Mouse (Mus musculus): Measurements from ENCODE around the gene Cacng7.

Cacng7 gene

DNA sequence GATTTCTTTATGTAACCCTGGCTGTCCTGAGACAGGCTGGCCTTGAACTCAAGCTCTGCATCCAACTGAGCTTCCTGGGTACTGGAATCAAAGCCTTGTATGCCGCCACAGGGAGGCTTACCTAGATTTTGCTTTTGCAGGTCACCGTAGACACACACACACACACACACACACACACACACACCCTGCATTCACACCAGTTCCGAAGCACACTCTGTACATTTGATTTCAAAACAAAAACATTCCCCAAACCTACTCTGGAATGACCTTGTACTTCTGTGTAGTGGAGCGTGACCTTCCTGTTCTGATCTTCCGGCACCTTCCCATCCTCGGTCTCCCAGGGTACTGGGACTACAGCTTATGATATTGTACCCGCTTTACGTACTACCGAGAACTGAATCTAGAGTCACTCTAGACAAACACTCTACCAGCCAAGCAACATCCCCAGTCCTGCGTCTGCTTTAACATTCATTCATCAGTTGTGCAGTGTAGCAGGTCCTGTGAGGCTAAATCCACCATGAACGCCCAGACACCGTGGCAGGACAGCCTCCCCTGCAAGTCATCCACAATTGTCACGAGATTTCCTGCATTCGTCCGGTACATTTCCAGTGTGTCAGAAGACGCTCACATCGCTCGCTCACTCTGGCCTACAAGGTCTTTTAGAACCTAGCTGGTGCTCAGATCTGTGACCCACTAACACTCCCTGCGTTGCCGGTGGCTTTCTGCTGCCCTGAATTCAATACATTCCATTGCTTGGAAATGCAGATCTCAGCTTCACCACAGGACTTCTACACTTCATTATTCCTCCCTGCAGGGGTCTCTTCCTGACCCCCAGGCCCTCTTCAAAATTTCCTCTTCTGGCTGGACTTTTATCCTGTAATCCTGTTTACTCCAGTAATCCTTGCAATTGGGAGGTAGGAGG is 14.9 kb downstream of the Cacng7 start:
- no peak for DNase-seq (ENCODE audit: low spot score)

DNA sequence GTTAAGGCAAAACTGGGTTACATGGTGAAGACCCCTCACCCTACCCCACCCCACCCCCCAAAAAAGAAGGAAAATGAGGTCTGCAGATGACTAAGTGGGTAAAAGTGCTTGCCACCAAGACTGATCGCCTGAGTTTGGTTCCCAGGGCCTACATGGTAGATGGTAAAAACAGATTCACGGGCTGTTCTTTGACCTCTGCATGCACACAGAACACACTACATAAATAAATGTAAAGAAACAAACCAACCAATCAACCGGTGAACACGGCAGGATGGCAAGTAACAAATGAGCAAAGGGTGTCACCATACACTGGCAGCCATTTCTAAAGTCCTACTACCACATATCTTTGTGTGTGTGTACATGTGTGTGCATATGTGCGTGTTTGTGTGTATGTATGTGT is 15.6 kb downstream of the Cacng7 start:
- DNase-seq (ENCODE audit: low spot score) = no peak

DNA sequence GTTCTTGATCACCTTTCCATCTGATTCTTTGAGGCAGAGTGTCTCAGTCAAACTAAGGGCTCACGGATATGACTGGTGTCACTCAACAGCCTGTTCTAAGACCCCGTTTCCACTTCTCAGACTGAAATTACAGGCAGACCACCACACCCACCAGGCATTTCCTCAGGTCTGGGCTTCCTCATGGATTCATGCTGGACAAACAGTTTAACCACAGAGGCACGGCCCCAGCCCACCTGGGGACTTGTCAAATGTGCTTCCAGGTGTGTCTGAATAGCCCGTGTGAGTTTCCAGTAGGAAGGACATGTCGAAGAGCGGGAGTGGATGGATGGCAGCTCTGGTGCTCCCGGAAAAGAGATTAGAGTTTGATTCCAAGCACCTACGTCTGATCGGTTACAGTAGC is 17.0 kb downstream of the Cacng7 start:
- no peak for DNase-seq (ENCODE audit: low spot score)

DNA sequence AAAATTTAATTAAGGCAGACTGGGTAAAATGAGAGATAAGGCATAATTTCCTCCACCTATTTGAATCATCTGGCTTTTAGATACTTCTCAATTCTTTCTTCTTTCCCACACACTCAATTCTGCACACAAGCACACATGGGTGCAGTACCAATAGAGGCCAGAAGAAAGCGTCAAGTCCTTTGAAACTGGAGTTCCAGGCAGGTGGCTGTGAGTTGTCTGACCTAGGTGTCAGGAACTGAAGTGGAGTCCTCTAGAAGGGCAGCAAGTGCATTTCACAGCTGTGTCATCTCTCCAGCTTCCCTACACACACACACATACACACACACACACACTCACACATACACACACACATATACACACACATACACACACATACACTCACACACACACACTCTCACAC is 18.8 kb downstream of the Cacng7 start:
- no peak for DNase-seq (ENCODE audit: low spot score)

DNA sequence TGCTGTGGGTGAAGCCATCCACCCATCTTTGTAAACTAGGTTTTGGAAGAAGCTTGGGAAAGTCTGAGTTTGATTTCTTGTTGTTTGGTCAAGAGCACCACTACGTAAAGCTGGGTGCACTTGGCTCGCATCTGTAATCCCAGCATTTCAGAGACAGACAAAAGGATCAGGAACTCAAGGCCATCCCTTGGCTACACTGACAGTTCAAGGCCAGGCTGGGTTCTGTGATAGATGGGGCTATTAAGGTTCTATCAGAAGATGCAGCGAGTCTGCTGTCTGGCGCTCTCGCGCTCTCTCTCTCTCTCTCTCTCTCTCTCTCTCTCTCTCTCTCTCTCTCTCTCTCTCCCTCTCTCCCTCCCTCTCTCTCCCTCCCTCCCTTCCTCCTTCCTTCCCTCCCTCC is 22.1 kb downstream of the Cacng7 start:
- no peak for DNase-seq (ENCODE audit: low spot score)

DNA sequence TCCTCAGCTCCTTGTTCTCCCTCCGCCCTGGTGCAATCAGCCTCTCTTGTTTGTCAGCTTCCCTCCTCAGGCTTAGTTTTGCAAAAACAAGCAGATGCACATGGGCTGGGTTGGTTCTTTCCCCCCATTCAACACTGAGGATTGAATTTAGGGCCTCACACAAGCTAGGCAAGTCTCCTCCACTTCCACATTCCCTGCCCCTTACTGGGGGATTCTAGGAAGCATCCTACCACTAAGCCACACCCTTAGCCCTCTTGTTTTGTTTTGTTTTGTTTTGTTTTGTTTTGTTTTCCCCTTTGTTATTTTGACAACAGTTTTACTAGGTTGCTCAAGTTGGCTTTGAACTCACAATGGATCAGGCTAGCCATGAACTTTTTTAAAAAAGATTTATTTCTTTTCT is 27.9 kb downstream of the Cacng7 start:
- no peak for DNase-seq (ENCODE audit: low spot score)

DNA sequence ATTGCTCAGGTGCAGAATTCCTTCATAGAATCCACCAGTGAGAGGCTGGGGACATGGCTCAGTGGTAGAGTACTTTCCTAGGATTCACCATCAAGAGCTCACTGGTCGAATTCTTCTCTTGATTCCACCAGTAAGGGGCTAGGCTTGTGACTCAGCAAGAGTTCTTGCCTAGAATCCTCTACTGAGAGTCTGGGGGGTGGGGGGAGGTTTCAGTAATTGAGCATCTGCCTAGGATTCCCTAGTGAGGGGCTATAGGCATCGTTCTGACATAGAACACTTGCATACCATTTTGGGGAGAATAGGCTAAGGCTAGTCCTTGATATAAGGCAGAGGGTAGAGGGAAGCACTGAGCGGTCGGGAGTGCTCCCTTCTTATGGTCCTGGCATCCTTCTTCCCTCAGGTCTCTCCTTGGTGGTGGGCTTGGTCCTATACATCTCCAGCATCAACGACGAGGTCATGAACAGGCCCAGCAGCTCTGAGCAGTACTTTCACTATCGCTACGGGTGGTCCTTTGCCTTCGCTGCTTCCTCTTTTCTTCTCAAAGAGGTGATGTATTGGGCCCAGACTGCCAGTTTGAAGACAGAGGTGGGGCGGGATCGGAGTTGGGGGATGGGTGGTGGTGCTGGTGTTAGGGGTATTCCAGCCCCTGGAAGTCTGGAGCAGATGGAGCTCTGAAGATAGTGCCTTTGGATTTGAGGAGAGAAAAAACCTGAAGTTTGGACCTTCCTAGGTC is 33.0 kb downstream of the Cacng7 start:
- no peak for DNase-seq (ENCODE audit: low spot score)

DNA sequence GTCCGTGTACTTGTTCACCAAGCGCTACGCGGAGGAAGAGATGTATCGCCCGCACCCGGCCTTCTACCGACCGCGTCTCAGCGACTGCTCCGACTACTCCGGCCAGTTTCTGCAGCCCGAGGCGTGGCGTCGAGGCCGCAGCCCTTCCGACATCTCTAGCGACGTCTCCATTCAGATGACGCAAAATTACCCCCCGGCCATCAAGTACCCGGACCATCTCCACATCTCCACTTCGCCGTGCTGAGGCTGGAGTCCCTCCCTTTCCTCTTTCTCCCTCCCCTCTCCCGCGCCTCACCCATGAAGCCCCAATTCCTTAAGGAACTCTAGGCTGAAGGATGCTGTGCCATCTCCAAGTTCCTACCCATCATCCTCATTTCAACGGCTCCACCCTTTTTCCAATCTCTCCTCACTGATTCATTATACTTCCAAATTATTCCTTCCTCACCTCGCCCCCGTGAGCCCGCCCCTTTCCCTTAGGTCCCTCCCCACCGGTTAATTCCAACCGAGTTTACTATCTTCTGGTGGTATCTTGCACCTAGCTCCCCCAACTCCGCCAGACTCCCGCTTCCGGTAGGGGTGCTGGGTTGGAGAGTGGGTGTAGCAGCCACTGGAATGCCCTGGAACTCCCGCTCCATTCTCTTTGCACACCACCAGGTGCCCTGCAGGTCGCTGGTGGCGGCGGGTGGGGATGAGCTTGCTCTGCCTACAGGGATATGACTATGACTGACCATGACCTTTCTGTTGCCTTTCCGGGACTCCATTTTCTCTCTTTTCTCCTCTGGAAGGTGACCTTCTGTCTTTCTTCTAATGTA is 34.2 kb downstream of the Cacng7 start:
- no peak for DNase-seq (ENCODE audit: low spot score)

DNA sequence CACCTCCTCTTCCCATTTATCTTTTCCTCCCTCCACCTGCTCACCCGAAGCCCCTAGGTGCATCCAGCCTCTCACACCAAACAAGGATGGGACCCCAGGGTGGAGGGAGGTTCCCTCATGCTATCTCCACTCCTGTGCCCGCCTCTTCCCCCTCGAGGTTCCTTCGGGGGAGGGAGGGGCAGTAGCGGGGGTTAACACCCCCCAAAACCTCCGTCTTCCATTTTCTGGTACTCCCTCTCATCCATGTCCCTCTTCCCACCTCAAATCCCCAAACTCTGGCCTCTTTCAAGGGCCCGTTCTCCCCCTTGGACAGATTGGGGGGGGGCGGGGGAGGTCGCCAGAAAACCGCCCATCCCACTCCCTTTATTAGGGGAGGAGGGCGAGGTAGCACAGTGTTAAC is 34.8 kb downstream of the Cacng7 start:
- DNase-seq (ENCODE audit: low spot score) = no peak

DNA sequence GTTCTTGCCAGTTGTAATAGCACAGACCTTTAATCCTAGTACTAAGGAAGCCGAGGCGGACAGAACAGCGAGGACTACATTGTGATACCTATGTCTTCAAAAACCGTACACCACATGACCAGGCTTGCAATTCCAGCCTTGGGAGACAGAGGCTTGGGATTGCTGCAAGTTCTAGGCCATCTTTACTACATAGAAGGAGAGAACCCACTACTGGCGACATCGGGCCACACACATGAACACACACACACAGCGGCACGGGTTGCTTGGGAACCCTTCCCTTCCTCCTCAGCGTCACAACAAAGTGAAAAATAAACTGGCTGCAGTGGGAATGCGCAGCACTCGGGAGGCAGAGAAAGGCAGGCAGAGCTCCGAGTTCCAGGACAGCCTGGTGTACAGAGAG is 35.6 kb downstream of the Cacng7 start:
- DNase-seq (ENCODE audit: low spot score) = no peak

DNA sequence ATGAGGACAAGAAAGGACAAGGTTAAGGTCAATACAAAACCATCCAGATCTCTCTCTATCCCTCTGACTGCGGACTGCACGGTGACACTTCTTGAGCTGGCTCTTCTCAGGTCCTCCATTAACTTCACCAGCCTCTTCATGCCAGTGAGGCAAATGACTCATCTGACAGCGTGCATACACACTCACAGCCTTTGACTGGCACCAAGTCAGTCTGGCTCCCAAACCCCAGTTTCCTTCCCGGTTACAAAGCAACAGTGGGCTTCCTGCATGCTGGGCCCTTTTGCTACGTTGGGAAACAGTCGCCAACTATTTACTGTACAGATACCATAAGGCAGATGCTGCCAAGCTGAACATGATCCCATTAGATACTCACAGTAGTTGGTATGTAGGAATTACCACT is 36.4 kb downstream of the Cacng7 start:
- DNase-seq (ENCODE audit: low spot score) = no peak

DNA sequence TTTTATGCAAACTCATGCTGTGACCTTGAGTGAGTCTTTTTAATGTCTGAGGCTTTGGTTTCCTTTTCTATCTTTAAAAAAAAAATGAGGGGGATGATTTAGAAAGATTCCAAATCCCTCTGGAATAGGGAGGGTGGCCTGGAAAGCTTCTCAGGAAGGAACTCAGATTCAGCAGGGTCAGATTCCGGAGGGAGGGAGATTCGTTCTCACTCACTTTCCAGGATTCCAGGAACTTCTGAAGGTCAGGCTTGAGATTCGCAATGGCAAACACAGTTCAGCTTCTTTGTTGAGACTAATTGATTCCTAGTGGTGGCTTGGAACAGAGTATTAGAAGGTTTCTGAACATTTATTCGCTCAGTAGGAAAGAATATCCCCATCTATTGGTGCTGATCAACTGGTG is 37.7 kb downstream of the Cacng7 start:
- no peak for DNase-seq (ENCODE audit: low spot score)

DNA sequence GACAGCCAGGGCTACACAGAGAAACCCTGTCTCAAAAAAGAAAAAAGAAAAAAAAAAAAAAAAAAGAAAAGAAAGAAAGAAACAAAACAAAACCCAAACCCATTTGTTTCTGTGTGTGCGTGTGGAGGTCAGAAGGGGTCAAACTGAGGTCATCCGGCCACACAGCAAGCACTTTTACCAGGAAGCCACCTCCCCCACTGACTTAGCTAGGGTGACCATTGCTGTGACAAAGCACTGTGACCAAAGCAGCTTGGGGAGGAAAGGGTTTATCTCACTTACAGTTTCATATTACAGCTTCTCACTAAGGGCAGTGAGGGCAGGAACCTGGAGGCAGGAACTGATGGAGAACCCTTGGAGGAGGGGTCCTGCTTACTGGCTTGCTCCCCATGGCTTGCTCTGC is 39.6 kb downstream of the Cacng7 start:
- no peak for DNase-seq (ENCODE audit: low spot score)

DNA sequence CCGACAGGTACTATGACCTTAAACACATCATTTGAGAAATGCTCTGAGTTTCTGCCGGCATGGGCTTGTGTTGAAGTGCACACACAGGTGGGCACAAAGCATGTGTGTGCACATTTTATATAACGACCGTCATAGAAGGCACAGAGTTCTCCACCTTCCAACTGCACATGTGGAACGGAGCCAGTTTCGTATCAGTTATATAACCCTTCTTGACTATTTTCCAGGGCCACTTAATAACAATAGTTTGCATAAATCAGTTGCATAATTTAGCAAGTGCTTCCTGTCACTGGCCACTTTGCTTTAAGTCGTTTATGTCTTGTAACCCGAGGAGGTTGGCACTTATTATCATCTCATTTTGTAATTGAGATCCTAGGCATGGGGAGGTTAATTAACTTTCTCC is 41.0 kb downstream of the Cacng7 start:
- no peak for DNase-seq (ENCODE audit: low spot score)

DNA sequence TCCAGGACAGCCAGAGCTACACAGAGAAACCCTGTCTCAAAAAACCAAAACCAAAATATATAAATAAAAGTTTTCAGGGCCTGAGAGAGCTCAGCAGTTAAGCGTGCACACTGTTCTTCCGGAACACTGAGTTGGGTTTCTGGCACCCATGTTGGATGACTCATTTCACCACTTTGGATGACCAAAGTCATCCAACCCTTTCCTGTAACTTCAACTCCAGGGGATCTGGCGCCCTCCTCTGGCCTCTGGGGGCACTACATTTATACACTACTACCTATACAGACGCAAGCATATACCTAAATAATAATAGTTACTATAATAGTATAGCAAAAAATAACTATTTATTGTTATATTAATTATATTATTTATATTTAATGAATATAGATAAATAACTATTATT is 44.1 kb downstream of the Cacng7 start:
- DNase-seq (ENCODE audit: low spot score) = peak; percentile 16

DNA sequence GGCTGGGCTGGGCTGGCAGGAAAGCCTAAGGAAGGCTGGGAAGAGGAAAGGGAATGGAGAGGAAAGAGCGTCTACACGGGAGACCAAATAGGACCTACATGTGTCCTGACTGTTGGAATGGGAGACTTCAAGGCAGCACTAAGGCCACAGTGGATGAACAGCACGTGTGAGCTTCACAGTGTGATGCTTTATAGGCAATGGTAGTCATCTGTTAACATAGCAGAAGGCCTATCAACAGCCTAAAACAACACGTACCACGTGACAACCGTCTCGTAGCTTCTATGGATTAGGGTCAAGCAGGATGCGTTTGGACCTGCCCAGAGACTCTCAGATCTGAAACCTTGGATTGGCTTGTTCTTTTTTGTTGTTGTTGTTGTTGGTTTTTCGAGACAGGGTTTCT is 49.4 kb downstream of the Cacng7 start:
- no peak for DNase-seq (ENCODE audit: low spot score)

DNA sequence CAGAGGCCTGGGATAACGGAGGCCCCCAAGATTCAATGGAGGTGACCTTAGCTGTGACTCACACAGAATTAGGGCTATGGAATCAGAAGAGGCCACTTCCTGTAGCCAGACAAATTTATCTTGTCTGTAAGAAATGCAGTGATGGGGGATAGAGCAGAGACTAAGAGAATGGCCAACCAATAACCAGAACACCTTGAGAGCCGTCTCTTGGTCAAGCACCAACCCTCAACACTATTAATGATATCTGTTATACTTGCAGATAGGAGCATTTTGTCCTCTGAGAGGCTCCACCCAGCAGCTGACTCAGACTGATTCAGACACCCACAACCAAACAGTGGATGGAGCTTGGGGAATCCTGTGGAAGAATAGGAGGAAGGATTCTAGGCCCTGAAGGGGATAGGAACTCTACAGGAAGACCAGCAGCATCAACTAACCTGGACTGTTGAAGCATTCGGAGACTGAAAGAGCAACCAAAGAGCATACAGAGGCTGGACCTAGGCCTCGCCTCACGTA is 52.1 kb downstream of the Cacng7 start:
- no peak for DNase-seq (ENCODE audit: low spot score)

DNA sequence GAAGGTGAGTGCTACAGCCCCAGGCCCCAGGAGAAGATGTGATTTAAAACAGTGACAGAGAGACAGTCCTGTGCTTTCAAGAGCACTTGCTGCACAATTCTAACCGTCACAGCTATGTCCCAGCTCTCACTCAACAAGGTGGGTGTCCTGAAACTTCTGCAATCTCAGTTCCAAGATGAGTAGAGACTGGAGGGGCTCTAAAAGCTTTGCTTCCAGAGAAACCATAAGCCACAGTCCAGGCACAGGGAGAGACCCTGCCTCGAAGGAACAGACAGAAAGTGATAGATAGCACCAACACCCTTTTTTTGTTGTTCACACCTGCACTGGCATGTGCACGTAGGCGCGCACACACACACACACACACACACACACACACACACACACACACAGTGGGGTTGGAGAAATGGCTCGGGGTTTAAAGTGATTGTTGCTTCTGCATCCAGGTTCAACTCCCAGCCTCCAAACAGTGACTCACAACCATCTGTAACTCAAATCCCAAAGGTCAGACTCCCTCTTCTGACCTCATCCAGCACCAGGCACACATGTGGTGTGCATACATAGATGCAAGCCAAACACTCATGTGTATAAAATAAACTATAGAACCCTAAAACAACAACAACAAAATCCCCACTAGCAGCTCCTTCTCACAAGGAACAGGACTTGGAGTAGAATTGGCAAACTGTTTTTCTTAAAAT is 53.4 kb downstream of the Cacng7 start:
- DNase-seq (ENCODE audit: low spot score) = no peak

DNA sequence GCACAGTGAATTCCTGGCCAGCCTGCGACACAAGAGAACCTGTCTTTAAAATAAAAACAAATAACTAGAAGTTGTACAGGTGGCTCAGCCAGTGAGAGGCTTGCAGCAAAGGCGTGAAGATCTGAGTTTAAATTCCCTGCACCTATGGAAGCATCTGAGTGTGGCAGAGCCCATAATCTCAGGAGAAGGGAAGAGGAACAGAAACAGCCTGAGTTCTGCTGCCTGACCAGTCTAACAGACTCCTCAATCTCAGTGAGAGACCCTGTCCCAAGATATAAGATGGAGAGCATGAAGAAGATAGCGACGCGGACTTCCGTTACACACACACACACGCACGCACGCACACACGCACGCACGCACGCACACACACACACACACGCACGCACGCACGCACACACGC is 55.0 kb downstream of the Cacng7 start:
- no peak for DNase-seq (ENCODE audit: low spot score)

DNA sequence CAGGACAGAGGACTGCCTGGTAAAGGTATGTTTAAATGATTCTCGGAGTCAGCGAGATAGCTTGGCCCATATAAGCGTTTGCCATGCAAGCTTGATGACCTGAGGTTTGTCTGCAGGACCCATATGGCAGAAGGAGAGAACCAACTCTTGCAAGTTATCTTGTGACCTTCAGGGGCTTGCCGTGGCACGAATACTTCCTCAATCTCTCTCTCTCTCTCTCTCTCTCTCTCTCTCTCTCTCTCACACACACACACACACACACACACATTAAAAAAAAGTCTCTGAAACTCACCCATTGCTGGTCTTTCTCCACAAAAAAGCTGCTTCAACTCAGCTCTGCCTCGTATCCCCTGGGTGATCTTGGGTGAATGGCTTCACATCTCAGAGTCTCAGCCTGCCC is 56.1 kb downstream of the Cacng7 start:
- DNase-seq (ENCODE audit: low spot score) = no peak

DNA sequence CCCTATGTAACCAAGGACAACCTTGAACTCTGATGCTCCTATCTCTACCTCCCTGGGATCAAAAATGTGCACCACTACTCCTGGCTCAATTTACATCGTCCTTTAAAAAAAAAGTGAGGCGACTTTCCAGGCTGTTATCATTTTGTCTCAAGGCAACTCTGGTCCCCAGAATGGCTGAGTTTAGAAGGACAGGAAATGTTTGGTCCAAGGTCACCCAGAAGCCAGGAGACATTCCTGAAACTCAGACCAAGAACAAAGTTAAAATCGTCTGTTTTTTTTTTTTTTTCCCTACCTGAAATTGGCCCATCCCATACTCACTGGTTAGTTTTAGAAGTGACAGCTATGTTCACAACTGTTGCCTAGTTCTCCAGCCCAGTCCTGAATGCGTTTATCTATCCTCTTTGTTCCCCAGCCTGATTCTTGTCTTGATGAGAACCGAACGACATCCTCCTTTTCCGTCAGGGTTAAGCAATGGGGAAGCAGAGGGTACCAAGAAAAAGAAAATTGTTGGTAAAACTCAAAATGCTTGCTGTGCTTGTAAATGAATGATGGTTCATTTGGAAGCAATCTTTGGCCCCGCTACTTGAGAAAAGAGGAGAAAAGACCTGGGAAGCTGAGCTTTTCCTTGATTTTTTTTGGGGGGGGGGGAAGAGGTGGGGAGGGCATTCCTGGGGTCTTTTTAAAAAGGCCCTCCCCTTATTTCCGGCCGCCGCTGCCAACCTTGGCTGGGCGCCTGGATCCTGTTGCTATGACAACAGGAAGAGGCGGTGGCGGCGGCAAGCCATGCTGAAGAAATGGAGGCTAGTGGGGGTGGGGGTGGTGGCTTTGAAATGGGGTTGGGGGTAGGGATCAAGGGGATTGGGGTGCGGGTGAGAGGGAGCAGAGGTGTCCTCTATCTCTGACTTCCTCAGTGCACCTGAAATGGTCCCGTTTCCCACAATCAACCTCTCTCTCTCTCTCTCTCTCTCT is 57.0 kb downstream of the Cacng7 start:
- DNase-seq (ENCODE audit: low spot score) = peak; percentile 60
